Mouse (Mus musculus) adrenal gland, postnatal 4 days (tissue): ENCODE measurements around the gene Prrt1. TPM values are rescaled to one million over a fixed set of nuclear protein-coding genes. Genes with fewer than 3 reads are reported as not detected.

Experiments
- DNase-seq, 2 experiments: peaks; one replicate each; pipeline ENCODE4 v3.0.0; 2021 to 2022; ENCODE audit warnings: low spot score in 2 of 2, mixed read lengths in 2 of 2
- total RNA-seq, 2 experiments: library from RNA; stranded (reverse); gene quantifications; 2 replicates each; pipeline ENCODE4 v1.2.3; 2021

Prrt1 gene
- total RNA-seq, 2 experiments from 2014 or later: 10.7 to 11.5 TPM

GRCm38 (mm10) chr17:34627093-34627942 is 2.0 kb upstream of the Prrt1 start:
- DNase-seq: peak; percentile 61 to 65

GRCm38 (mm10) chr17:34627943-34628643 is 1.2 kb upstream of the Prrt1 start, which contains the start of gene Ppt2:
Gene Ppt2 (minus strand): TSS chr17:34628510.
- peak in 1 of 2 experiments; percentile 41 for DNase-seq

- no peak for DNase-seq
Measured at GRCm38 (mm10) chr17:34628644-34628967, 727 bp upstream of the Prrt1 start.

DNA sequence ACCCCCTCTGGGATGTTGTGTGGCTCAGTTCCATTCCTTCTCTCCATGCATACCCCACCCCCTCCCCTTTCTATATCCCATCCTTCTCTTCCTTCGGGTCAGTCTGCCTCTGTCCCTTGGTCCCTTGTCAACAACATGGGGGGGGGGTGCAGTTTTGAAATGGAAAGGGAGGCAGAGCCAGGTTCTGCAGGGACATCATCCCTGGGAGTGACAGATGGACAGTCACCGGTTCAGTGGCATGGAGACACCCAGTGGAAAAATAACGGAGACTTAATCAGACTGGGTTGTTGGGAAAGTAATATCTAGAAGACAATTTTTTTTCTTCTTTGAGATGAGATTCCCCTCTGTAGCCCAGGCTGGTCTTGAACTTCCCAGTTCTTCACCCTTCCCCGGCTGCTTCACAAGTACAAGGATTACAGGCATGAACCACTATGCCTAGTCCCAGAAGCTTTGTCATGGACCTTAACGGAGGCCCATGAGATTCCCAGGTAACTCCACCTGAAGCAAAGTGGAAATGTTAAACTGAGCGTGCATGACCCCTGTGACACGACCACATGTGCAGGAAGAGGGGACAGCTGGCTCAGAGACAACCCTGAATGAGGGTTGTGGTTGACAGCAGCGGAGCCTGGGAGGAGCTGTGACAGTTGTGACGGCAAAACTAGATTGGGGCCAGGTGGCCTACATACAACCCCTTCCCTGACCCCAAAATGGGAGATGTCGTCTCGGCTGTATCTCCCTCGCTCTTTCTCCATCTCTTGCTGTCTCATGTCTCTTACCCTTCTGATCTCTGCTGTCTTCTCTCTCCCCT is 667 bp downstream of the Prrt1 start:
- DNase-seq: no peak

- DNase-seq: no peak
Measured at GRCm38 (mm10) chr17:34630761-34631301, 1.5 kb downstream of the Prrt1 start.

- no peak for DNase-seq
Measured at GRCm38 (mm10) chr17:34631647-34632046, 2.3 kb downstream of the Prrt1 start.

GRCm38 (mm10) chr17:34632261-34632691 is 2.9 kb downstream of the Prrt1 start:
- no peak for DNase-seq

- no peak for DNase-seq
Measured at GRCm38 (mm10) chr17:34635671-34636070, 6.3 kb downstream of the Prrt1 start.

DNA sequence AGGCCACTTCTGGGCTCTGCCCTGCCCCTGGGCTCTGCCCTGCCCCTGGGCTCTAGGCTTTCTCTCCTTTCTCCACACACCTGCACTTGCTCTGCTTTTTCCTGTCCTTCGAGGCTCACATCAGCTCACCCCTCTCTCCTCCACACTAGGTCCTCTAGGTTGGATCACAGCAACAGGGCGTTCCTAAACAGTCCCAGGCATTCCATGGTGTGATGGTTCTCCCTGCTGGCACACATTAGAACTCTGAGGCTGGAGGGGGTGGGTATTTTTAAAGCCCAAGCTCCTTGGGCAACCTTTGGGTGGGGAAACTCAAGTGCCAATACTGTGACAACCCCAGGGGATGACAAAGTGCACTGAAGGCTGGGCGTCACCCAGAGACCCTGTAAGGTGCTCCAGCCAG is 8.1 kb downstream of the Prrt1 start:
- no peak for DNase-seq

- DNase-seq: no peak
Measured at GRCm38 (mm10) chr17:34639461-34640255, 10.3 kb downstream of the Prrt1 start.

- DNase-seq: no peak
Measured at GRCm38 (mm10) chr17:34640778-34641601, 11.7 kb downstream of the Prrt1 start.

GRCm38 (mm10) chr17:34641945-34642344 is 12.6 kb downstream of the Prrt1 start:
- DNase-seq: no peak

DNA sequence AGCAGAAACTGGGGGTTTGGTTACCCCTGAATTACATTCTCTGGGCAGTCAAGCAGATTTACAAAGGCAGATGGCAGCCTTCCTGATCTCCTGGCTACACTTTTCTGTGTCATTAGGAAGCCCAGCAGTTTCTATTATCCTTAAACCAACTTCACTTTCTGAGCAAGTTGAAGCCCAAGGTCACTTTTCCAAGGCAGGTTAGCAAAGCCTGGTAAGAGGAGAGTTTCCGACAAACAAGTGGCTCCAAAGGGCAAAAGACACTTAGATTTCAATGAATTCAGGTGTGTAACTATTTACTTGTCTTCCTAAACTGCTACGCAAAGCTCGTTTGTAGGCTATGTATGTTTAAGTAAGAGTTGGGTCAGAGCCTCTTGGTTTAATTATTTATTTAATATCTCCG is 14.0 kb downstream of the Prrt1 start:
- DNase-seq: no peak

DNA sequence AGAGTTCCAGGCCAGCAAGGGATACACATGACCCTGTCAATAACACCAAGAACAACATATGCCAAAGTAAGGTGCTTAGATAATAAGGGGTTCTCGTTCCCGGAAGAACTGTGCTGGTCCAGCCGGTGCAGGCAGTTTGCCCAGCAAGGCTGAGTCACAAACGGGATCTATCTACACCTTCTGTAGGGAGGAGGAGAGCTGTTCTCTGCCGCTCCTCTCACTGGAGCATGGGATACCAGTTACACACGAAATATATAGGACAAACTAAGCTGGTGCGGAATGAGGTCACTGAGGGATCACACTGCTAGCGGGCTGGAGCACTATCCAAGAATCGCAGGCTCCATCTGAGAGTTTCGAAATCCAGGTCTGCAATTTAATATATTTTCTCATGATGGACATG is 14.6 kb downstream of the Prrt1 start:
- no peak for DNase-seq

DNA sequence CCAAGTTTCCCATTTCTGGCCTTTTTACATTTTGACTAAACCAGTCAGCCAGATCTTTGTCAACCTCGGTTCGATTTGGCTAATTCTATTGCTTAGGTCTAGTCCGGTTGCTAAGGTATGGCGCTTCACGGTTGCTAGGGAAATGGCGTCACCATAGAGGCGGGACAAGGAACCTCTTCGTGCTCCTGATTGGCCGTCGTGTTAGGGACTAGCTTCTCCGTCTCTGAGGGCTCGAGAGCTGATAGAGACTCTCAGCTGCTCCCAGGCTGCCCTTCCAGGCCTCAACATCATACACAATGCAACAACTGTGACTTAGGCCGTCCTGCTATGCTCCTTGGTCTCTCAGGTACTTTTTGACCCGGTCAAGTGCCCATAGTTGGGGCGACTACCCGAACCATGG is 15.3 kb downstream of the Prrt1 start, which contains the start of gene Fkbpl:
Fkbpl (plus strand) TSS at position 157 of the 400 bp plus-strand sequence.
- peak; percentile 71 to 88 for DNase-seq

- no peak for DNase-seq
Measured at GRCm38 (mm10) chr17:34645256-34645829, 16.0 kb downstream of the Prrt1 start.

DNA sequence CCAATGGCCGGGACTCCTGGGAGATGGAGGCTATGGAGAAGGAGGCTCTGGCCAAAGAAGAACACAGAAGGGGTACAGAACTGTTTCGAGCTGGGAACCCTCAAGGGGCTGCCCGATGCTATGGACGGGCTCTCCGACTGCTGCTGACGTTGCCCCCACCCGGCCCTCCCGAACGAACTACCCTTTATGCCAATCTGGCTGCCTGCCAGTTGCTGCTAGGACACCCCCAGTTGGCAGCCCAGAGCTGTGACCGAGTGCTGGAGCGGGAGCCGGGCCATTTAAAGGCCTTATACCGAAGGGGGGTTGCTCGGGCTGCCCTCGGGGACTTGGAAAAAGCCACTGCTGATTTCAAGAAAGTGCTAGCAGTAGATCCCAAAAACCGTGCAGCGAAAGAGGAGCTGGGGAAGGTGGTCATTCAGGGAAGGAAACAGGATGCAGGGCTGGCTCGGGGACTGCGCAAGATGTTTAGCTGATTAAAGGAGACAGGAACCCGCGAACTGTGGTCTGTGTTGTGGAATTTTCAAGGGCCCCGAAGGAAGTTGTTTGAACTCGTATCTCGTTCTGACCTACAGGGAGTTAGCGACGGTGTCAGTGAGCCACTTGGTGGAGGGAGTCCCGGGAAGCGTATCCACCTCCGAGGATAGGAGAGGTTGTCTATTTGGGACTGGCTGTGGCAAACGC is 16.6 kb downstream of the Prrt1 start:
- DNase-seq: no peak
